Mouse (Mus musculus): ENCODE measurements around the gene Nt5dc1. TPM values are rescaled to one million over a fixed set of nuclear protein-coding genes. Genes with fewer than 3 reads are reported as not detected.
A peak's percentile ranks its signal among the peaks of the same experiment; 100 is the strongest.

Nt5dc1 gene
- polyA plus RNA-seq, 1 experiment from 2014 or later: 2.3 TPM

DNA sequence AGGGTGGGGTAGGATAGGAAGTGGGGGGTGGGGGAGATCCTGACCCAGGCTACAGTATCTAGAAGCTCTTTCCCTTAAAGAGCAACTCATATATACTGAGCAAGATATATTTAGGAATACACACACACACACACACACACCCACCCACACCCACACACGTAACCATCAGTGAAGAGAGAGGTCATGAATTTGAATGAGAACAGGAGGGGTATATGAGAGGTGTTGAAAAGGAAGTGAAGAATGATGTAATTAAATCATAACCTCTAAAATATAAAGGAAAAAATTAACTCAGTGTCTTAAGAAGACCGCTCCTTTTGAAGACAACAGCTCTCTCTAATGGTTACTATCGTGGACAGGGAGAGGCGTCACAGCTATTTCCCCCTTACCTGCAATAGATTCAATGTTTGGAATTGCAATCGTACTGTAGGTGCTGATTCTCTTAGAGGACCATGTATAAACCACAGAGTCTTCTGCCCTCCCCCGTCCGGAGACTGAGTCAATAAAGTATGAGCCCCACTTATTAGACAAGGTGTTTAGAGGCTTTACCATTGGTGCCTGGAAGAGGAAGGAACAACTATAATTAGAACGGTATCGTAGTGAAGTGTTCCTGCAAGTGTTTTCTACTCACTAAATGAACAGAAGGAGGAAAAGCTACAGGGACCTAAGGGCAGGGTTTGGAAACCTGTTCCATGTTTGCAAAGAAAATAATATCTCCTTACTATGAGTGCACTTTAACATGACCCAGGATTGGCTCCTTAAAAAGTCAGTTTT lies 108.3 kb downstream of the Nt5dc1 start:
- no peak overlapping the region for H3K9ac ChIP-seq
- H3K27ac ChIP-seq (replicated peaks): no peak overlapping the region
- H3K36me3 ChIP-seq: no peaks in the 10 kb centered on the region
- peaks cover under 1% of the 10 kb centered on the region; the same call in 1 of the 2 replicates for H3K4me1 ChIP-seq (replicated peaks)
- H3K9me3 ChIP-seq: no peaks in the 10 kb centered on the region
- H3K27me3 ChIP-seq: no peaks in the 10 kb centered on the region
- no peak for ATAC-seq (ENCODE audit: low FRiP score, low read depth)
- no peak overlapping the region for H3K4me2 ChIP-seq
- H3K4me3 ChIP-seq: no peak overlapping the region
- 93% methylated on average over 9 of the region's 9 CpGs for WGBS

DNA sequence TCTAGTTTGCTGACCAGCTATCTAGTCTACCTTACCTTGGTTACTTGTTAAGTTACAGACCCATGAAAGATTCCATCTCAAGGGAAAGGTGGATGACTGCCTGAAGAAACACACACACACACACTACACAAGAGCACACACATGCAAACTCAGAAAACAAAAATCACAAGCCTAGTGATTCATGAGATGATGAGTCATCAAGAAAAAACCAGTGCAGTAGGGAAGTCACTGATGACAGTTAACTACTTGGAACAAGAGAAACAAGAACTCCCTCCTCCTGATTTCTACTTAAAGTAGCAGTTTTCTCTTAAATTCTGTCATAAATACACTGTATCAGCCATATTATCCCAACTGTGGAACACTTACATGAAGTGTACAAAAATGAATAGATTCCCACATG lies 111.3 kb downstream of the Nt5dc1 start:
- Histone ChIP-seq H3K4me2 (no peak overlapping the region), H3K36me3 (no peaks in the 10 kb centered on the region), H3K9ac (no peak overlapping the region), H3K4me3 (no peak overlapping the region), H3K27me3 (no peaks in the 10 kb centered on the region), H3K4me1 (replicated peaks) (peaks cover 11% of the 10 kb centered on the region), H3K9me3 (no peaks in the 10 kb centered on the region), H3K27ac (replicated peaks) (no peak overlapping the region)
- no peak for ATAC-seq (ENCODE audit: low FRiP score, low read depth)

DNA sequence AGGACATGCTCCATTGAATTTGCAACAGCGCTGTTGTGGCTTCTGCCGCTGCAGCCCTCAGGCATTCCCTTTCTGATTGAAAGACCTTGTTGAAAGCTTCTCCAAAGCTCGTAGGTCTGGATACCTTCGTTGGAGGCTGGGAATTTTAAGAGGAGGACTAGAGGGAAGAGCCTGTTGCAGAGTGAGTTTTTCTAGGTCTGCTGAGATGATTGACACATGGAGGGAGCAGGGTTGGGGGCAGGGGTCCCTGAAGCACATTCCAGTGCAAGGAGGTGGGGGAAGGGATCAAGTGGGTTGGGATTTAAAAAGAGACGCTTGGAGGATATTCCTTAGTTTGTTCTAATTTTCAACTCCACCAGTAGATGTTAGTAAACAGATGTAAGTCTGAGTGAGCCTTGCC lies 118.0 kb downstream of the Nt5dc1 start:
- Histone ChIP-seq H3K27ac (replicated peaks) (peak overlapping the region; percentile 61), H3K4me2 (peak overlapping the region; percentile 96), H3K36me3 (no peaks in the 10 kb centered on the region), H3K4me1 (replicated peaks) (peaks cover 38% of the 10 kb centered on the region), H3K9me3 (no peaks in the 10 kb centered on the region), H3K9ac (peak overlapping the region; percentile 73), H3K4me3 (peak overlapping the region; percentile 55), H3K27me3 (no peaks in the 10 kb centered on the region)
- ATAC-seq (ENCODE audit: low FRiP score, low read depth): no peak
- WGBS: 9% methylated on average over 5 of the region's 5 CpGs

DNA sequence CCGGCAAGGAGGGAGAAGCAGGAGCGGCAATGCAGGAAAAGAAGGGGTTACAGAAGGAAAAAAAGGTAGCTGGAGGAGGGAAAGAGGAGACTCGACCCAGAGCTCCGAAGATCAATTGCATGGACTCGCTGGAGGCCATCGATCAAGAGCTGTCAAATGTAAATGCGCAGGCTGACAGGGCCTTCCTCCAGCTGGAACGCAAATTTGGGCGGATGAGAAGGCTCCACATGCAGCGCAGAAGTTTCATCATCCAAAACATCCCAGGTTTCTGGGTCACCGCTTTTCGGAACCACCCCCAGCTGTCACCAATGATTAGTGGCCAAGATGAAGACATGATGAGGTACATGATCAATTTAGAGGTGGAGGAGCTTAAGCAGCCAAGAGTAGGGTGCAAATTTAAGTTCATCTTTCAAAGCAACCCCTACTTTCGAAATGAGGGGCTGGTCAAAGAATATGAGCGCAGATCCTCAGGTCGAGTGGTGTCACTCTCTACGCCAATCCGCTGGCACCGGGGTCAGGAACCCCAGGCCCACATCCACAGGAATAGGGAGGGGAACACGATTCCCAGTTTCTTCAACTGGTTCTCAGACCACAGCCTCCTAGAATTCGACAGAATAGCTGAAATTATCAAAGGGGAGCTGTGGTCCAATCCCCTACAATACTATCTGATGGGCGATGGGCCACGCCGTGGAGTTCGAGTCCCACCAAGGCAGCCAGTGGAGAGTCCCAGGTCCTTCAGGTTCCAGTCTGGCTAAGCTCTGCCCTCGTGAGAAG lies 120.2 kb downstream of the Nt5dc1 start:
- WGBS: 38% methylated on average over 25 of the region's 25 CpGs
- H3K4me3 ChIP-seq: peak overlapping the region; percentile 55
- no peaks in the 10 kb centered on the region for H3K9me3 ChIP-seq
- H3K4me2 ChIP-seq: peak overlapping the region; percentile 96
- no peaks in the 10 kb centered on the region for H3K27me3 ChIP-seq
- ATAC-seq (ENCODE audit: low FRiP score, low read depth): no peak
- peak overlapping the region; percentile 73 for H3K9ac ChIP-seq
- H3K27ac ChIP-seq (replicated peaks): peak overlapping the region; percentile 95
- H3K36me3 ChIP-seq: no peaks in the 10 kb centered on the region
- H3K4me1 ChIP-seq (replicated peaks): peaks cover 38% of the 10 kb centered on the region

DNA sequence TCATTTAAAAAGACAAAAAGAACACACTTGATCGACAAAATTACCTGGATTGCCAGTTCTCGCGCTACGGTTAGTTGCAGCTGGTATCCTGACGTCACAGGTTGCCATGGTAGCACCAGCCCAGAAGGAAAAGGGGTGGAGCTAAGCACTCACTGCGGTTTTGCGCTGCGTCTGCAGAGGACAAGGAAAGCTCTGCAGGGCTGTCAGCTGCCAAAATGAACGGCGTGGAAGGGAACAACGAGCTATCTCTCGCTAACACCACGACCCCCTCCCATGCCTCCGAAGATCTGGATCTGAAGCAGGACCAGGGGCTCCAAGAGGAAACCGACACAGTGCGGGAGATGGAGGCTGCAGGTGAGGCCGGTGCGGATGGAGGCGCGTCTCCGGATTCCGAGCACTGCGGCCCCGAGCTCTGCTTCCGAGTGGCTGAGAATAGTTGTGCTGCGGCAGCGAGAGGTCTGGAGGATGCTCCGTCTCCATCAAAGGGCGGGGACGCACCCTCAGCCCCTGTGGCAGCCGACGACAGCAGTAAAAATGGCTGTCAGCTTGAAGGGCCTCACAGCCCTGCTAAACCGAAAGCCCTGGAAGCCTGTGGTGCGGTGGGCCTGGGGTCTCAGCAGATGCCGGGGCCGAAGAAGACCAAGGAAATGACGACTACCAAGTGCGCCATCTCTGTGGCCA lies 120.9 kb downstream of the Nt5dc1 start, which contains the start of gene Tspyl4:
Gene Tspyl4, plus strand, starts transcription at position 144 of the 681 bp plus-strand sequence.
- ATAC-seq (ENCODE audit: low FRiP score, low read depth): peak; percentile 98
- Histone ChIP-seq H3K4me3 (peak within 1 kb of the TSS; percentile 55), H3K9me3 (no peaks in the 10 kb centered on the region), H3K36me3 (no peaks in the 10 kb centered on the region), H3K4me2 (peak within 1 kb of the TSS; percentile 96), H3K27ac (replicated peaks) (peak within 1 kb of the TSS; percentile 95), H3K4me1 (replicated peaks) (peaks cover 31% of the 10 kb centered on the region), H3K9ac (peak within 1 kb of the TSS; percentile 73), H3K27me3 (no peaks in the 10 kb centered on the region)
- WGBS: under 1% methylated on average over 38 of the region's 38 CpGs

DNA sequence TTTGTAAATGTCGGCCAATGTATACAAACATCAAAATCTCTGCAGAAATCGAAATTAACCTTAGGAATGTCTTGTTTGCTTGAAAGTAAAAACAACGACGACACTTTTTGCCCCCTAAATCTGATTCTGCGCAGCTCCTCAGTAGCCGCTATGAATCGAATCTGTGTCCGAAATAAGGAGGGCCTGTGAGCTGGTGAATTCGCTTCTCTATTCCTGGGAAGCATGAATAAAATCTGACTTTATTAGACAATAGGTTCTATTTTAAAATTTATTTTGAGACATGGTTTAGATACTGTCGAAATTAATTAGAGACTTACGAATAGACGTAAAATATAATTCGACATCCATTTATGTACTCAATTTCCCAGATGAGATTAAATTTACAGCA lies 121.4 kb downstream of the Nt5dc1 start:
- 4% methylated on average over 13 of the region's 13 CpGs for WGBS
- Histone ChIP-seq H3K4me2 (peak overlapping the region; percentile 96), H3K36me3 (no peaks in the 10 kb centered on the region), H3K27ac (replicated peaks) (peak overlapping the region; percentile 95), H3K27me3 (no peaks in the 10 kb centered on the region), H3K9me3 (no peaks in the 10 kb centered on the region), H3K9ac (peak overlapping the region; percentile 60), H3K4me3 (peak overlapping the region; percentile 55), H3K4me1 (replicated peaks) (peaks cover 25% of the 10 kb centered on the region)
- ATAC-seq (ENCODE audit: low FRiP score, low read depth): peak; percentile 53; the same call in 1 of the 2 replicates

DNA sequence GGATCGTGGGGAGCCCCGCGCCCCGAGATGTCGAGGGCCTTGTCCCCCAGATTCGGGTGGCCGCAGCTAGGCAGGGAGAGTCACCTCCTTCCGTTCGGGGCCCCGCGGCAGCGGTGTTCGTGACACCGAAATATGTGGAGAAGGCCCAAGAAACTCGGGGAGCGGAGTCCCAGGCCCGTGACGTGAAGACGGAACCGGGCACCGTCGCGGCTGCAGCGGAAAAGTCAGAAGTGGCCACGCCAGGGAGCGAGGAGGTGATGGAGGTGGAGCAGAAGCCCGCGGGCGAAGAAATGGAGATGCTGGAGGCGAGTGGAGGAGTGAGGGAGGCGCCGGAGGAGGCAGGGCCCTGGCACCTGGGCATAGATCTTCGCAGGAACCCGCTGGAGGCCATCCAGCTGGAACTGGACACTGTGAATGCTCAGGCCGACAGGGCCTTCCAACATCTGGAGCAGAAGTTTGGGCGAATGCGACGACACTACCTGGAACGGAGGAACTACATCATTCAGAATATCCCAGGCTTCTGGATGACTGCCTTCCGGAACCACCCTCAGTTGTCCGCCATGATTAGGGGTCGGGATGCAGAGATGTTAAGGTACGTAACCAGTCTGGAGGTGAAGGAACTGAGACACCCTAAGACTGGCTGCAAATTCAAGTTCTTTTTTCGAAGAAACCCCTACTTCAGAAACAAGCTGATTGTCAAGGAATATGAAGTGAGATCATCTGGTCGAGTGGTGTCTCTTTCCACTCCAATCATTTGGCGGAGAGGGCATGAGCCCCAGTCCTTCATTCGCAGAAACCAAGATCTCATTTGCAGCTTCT lies 135.7 kb downstream of the Nt5dc1 start:
- H3K36me3 ChIP-seq: peaks cover 9% of the 10 kb centered on the region
- WGBS: 4% methylated on average over 47 of the region's 47 CpGs
- H3K4me2 ChIP-seq: peak overlapping the region; percentile 90
- peak overlapping the region; percentile 87 for H3K27ac ChIP-seq (replicated peaks)
- H3K4me3 ChIP-seq: peak overlapping the region; percentile 73
- no peaks in the 10 kb centered on the region for H3K27me3 ChIP-seq
- peak overlapping the region; percentile 83 for H3K9ac ChIP-seq
- H3K4me1 ChIP-seq (replicated peaks): peaks cover 27% of the 10 kb centered on the region
- no peaks in the 10 kb centered on the region for H3K9me3 ChIP-seq
- no peak; the same call in 1 of the 2 replicates for ATAC-seq (ENCODE audit: low FRiP score, low read depth)

DNA sequence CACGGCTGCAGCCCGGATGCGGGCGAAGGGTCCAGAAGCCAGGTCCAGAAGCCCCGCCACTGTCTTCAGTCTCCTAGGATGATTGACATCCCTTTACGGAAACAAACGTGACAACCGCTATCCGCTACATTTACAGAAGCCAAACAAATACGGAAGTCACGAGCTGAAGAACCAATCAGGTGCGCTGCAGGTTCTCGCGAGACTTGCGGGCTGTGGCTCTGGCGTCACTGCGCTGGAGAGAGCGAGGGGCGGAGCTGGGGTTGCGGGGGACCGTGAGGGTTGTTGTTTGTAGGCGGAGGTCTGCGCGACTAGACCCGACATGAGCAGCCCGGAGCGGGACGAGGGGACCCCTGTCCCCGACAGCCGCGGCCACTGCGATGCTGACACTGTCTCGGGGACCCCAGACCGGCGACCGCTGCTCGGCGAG lies 136.4 kb downstream of the Nt5dc1 start, which contains the start of gene Tspyl1:
Gene Tspyl1, plus strand, starts transcription at position 229 of the 427 bp plus-strand sequence.
- H3K27me3 ChIP-seq: no peaks in the 10 kb centered on the region
- peak; percentile 99 for ATAC-seq (ENCODE audit: low FRiP score, low read depth)
- peaks cover 27% of the 10 kb centered on the region for H3K4me1 ChIP-seq (replicated peaks)
- peaks cover 3% of the 10 kb centered on the region; the same call in 1 of the 2 replicates for H3K36me3 ChIP-seq
- H3K9ac ChIP-seq: peak within 1 kb of the TSS; percentile 83
- WGBS: under 1% methylated on average over 37 of the region's 38 CpGs
- H3K27ac ChIP-seq (replicated peaks): peak within 1 kb of the TSS; percentile 87
- peak within 1 kb of the TSS; percentile 73 for H3K4me3 ChIP-seq
- H3K4me2 ChIP-seq: peak within 1 kb of the TSS; percentile 90
- H3K9me3 ChIP-seq: no peaks in the 10 kb centered on the region

DNA sequence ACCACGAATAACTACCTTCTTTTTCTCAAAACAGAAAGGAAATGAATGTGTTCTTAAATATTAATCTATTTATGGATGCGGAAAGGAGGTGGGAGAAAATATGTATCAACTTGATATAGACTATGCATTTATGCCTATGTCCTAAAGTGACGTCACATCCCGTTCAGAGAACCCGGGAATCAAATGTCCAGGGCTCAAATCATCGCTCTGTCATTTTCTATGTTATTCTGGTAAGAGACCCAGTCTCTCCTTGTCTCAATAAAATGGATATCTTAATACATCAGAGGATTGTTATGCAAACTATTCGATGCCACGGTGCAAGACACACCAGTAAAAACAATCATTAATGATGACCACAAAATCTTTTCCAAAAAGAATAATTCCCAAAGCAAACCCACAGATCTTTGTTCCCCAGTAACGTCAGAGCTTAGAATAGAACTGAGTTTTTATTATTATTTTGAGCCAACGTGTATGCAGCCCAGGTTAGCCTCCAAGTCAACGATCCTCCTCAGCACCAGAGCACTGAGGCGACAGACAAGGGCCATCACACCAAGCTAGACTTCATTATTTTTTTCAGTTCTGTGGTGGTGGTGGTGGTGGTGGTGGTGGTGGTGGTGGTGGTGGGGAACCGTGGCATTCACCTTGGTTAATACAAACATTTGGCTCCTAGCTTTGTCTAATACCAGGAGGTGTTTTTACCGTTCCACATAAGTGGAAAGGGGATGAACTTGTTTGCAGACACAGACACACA lies 137.0 kb downstream of the Nt5dc1 start:
- H3K4me2 ChIP-seq: peak overlapping the region; percentile 86
- H3K4me3 ChIP-seq: peak overlapping the region; percentile 73
- peaks cover 27% of the 10 kb centered on the region for H3K4me1 ChIP-seq (replicated peaks)
- 17% methylated on average over 14 of the region's 14 CpGs for WGBS
- H3K27me3 ChIP-seq: no peaks in the 10 kb centered on the region
- H3K36me3 ChIP-seq: peaks cover 3% of the 10 kb centered on the region; the same call in 1 of the 2 replicates
- H3K27ac ChIP-seq (replicated peaks): peak overlapping the region; percentile 87
- H3K9ac ChIP-seq: peak overlapping the region; percentile 52
- ATAC-seq (ENCODE audit: low FRiP score, low read depth): no peak
- H3K9me3 ChIP-seq: no peaks in the 10 kb centered on the region

DNA sequence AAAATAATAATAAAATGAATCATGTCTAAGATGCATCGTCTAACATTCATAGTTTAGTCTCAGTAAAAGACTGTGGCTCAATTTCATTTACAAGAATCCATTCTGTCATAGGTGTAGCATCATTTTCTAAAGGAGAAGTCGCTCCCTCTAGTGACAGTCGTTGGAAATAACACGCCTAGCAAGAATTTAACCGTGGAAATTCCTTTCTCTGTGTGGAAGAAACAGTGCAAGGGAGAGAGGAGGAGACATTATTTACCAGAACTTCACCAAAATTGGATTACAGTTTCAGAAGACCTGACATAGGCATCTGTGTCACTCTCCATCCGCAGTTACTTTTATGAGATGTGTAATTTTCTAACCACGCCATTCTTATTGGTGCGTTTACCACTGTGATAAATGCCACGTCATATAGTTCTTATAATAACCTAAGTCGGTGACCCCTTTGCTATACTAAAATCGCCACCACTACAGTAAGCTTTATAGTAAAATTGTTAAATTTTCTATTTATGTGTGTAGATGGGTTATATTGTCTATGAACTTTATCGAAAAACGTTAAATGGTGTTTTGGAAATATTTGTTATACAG lies 137.7 kb downstream of the Nt5dc1 start:
- 28% methylated on average over 13 of the region's 13 CpGs for WGBS
- H3K4me3 ChIP-seq: peak overlapping the region; percentile 32
- peaks cover 27% of the 10 kb centered on the region for H3K4me1 ChIP-seq (replicated peaks)
- ATAC-seq (ENCODE audit: low FRiP score, low read depth): 0 out of 2 replicates have a peak, but pooled peaks have one; percentile 27
- peak overlapping the region; percentile 18; the same call in 1 of the 2 replicates for H3K9ac ChIP-seq
- no peaks in the 10 kb centered on the region for H3K36me3 ChIP-seq
- peak overlapping the region; percentile 52 for H3K27ac ChIP-seq (replicated peaks)
- H3K27me3 ChIP-seq: no peaks in the 10 kb centered on the region
- no peaks in the 10 kb centered on the region for H3K9me3 ChIP-seq
- peak overlapping the region; percentile 86 for H3K4me2 ChIP-seq

All from hindbrain, embryonic 15.5 days (tissue).